Mouse (Mus musculus) leukemia stem cell, adult 10-12 weeks (primary cell): Measurements from ENCODE around the gene Ndc1. TPM values are rescaled to one million over a fixed set of nuclear protein-coding genes. Genes with fewer than 3 reads are reported as not detected.

ENCODE experiments used
- polyA plus RNA-seq: library from polyadenylated mRNA; stranded (reverse); fragments of >175 nt; gene quantifications from 2 replicates; pipeline ENCODE4 v1.2.3, GENCODE M21; 2012; ENCODE audit warnings: low replicate concordance

The Ndc1 gene
- polyA plus RNA-seq, result 2.8 and 8.8 TPM in 2 replicates

DNA sequence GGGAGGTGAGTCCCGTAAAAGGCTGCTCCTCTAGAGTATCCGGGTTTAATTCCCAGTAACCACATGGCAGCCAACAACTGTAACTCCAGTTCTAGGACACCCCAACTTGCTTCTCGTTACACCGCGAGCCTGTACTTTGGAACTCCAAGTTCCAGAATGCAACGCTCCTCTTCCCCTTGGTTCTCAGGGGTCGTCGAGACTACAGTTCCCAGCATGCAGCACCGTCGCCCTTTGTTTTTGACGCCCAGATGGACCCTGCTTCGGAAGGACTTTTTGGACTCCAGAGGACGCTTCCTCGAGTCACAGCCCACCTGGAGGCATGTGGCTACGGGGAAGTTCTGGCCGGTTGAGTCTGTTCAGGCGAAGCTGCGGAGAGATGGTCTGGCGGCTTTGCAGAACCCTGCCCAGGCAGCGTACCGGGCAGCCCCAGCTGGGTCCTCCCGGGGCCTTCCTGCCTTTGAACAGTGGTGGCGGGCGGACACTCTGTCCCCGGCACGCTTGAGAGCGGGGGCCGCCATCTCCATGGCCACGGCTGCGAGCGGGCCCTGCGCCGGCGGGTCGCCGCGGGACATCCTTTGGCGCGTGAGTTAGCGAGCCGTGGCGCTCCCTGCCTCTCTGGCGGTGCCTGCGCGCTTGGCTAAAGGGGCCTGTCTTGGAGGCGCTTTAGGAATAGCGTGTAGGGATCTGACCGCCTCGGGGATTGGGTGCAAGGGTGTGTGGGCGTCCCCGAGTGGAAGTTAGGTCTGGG lies at the start of gene Ndc1:
Gene Ndc1 (plus strand): TSS at position 218 of the 748 bp plus-strand sequence.

GRCm38 (mm10) chr4:107434356-107435237 lies 67.0 kb downstream of the Ndc1 start, which contains the start of gene Glis1:
TSS of gene Glis1 (plus strand) at chr4:107434591.

Other genes with a start within 250 kb of the Ndc1 start
- gene Tmem59, start 189.4 kb upstream of the Ndc1 start, polyA plus RNA-seq, result 41.3 and 122 TPM in 2 replicates
- gene Tceanc2, start 188.7 kb upstream of the Ndc1 start, polyA plus RNA-seq, result 13.7 and 30.6 TPM in 2 replicates
- gene Ldlrad1, start 158.6 kb upstream of the Ndc1 start, polyA plus RNA-seq, result not detected in 2 replicates
- 9.3 and 11.4 TPM in 2 replicates for gene Lrrc42, start 114.3 kb upstream of the Ndc1 start, polyA plus RNA-seq
- gene Hspb11, start 114.2 kb upstream of the Ndc1 start, polyA plus RNA-seq, result 0.34 TPM in 1 of 2 replicates, not detected in the other
- gene Dio1, start 60.6 kb upstream of the Ndc1 start, polyA plus RNA-seq, result not detected in 2 replicates
- 3.1 and 4.1 TPM in 2 replicates for gene Yipf1, start 53.4 kb upstream of the Ndc1 start, polyA plus RNA-seq
- gene Glis1, start 66.8 kb downstream of the Ndc1 start, polyA plus RNA-seq, result 2.7 and 2.9 TPM in 2 replicates